Mouse (Mus musculus) activated CD4-positive, CD25-positive, alpha-beta regulatory T cell, adult 4 months (primary cell): Measurements from ENCODE around the gene Nucb2. TPM values are rescaled to one million over a fixed set of nuclear protein-coding genes. Genes with fewer than 3 reads are reported as not detected.

Source experiments
- ATAC-seq: one replicate; pipeline ENCODE4 v1.8.0; 2017
- polyA plus RNA-seq, 2 experiments: library from polyadenylated mRNA; unstranded; fragments of 100-300 nt; shearing (Covaris generic); gene quantifications; one replicate each; pipeline ENCODE4 v1.2.1; 2017

The Nucb2 gene
- polyA plus RNA-seq = 10 to 100 TPM; 20.2 to 21.9 TPM

- ATAC-seq = peak; percentile 99
Observed at GRCm38 (mm10) chr7:116503879-116504817, at the start of gene Nucb2. Nucb2 (plus strand) TSS chr7:116504369.

GRCm38 (mm10) chr7:116456964-116457363 lies 47.2 kb upstream of the Nucb2 start:
- no peak for ATAC-seq

- ATAC-seq = no peak
Observed at GRCm38 (mm10) chr7:116457391-116457790, 46.8 kb upstream of the Nucb2 start.

- ATAC-seq = peak; percentile 92
Observed at GRCm38 (mm10) chr7:116458985-116459441, 45.2 kb upstream of the Nucb2 start.

GRCm38 (mm10) chr7:116462114-116462513 lies 42.1 kb upstream of the Nucb2 start:
- ATAC-seq = no peak

- no peak for ATAC-seq
Observed at GRCm38 (mm10) chr7:116475836-116476235, 28.3 kb upstream of the Nucb2 start.

- no peak for ATAC-seq
Observed at GRCm38 (mm10) chr7:116476264-116476663, 27.9 kb upstream of the Nucb2 start.

GRCm38 (mm10) chr7:116483106-116483505 lies 21.1 kb upstream of the Nucb2 start:
- ATAC-seq = no peak

GRCm38 (mm10) chr7:116483782-116484181 lies 20.4 kb upstream of the Nucb2 start:
- no peak for ATAC-seq

- peak; percentile 52 for ATAC-seq
Observed at GRCm38 (mm10) chr7:116484213-116484612, 20.0 kb upstream of the Nucb2 start.

- ATAC-seq = no peak
Observed at GRCm38 (mm10) chr7:116485062-116485601, 19.0 kb upstream of the Nucb2 start.

- ATAC-seq = no peak
Observed at GRCm38 (mm10) chr7:116491113-116491512, 13.1 kb upstream of the Nucb2 start.

- no peak for ATAC-seq
Observed at GRCm38 (mm10) chr7:116493267-116494003, 10.7 kb upstream of the Nucb2 start.

GRCm38 (mm10) chr7:116494618-116495017 lies 9.6 kb upstream of the Nucb2 start:
- no peak for ATAC-seq

GRCm38 (mm10) chr7:116496760-116497159 lies 7.4 kb upstream of the Nucb2 start:
- ATAC-seq = no peak

- ATAC-seq = no peak
Observed at GRCm38 (mm10) chr7:116504818-116505170, 625 bp downstream of the Nucb2 start.

- ATAC-seq = no peak
Observed at GRCm38 (mm10) chr7:116514030-116514429, 9.9 kb downstream of the Nucb2 start.

- no peak for ATAC-seq
Observed at GRCm38 (mm10) chr7:116514546-116514945, 10.4 kb downstream of the Nucb2 start.

- ATAC-seq = no peak
Observed at GRCm38 (mm10) chr7:116515059-116515458, 10.9 kb downstream of the Nucb2 start.

- ATAC-seq = no peak
Observed at GRCm38 (mm10) chr7:116515514-116516135, 11.5 kb downstream of the Nucb2 start.

- ATAC-seq = no peak
Observed at GRCm38 (mm10) chr7:116517240-116517639, 13.1 kb downstream of the Nucb2 start.

- no peak for ATAC-seq
Observed at GRCm38 (mm10) chr7:116518155-116518554, 14.0 kb downstream of the Nucb2 start.

GRCm38 (mm10) chr7:116519805-116520204 lies 15.6 kb downstream of the Nucb2 start:
- ATAC-seq = no peak
